Mouse (Mus musculus): ENCODE measurements at regions not wholly inside any gene's neighbourhood (a gene's known extent, or its start where the extent isn't known, plus 50 kb on each side); places are given as distances from the start of the nearest gene placed in this dataset.
"Not testable (repeated sequence)": the region's sequence is repeated elsewhere in the genome, so short reads cannot be mapped to it uniquely, and the experiment has no call there.

- DNase-seq (ENCODE audit: low read depth, low spot score) = peak; percentile 12
Measured at GRCm38 (mm10) chrX:68486585-68486984, 191.8 kb upstream of the Fmr1 start.

- DNase-seq (ENCODE audit: low read depth, low spot score) = not testable (repeated sequence)
Measured at GRCm38 (mm10) chrX:68492052-68492451, 186.3 kb upstream of the Fmr1 start.

- DNase-seq (ENCODE audit: low read depth, low spot score) = no peak
Measured at GRCm38 (mm10) chrX:68494398-68495143, 183.8 kb upstream of the Fmr1 start.

- DNase-seq (ENCODE audit: low read depth, low spot score) = no peak
Measured at GRCm38 (mm10) chrX:68495144-68495493, 183.2 kb upstream of the Fmr1 start.

DNA sequence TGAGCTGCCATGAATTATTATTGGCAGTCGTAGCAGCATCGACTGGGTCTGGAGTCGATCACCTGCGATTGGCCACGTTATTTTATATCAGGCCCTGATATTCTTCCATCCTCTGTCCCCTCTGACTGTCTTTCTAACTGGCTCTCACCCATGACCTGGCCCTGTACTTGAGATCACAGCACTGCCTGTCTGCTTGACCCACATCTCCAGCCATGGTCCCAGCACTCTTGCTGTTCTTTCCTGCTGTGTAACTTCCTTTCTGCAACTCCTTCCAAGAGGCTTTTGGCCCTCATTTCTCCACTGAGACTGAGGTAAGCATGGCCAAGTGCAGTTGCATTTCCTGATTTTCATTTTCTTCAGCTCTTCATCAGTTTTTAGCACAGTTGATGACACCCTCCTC is 182.6 kb upstream of the Fmr1 start:
- DNase-seq (ENCODE audit: low read depth, low spot score) = no peak

DNA sequence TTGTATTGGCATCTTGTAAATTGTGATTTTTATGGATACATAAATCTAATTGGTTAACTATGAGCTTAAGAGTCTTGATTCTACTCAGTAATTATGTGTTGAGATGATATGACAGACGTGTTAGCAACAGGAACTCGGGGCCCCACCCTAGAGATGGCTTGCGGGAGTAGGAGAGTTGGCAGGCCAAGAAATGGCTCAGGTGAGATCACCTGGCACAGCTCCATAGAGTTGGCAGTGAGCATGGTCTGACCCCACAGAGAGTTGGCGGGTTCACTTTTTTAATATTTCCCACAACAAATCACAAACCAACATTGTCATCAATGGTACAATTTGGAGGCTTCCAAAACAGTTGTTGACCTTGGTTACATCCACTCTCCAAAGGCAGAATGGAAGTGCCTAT is 180.5 kb upstream of the Fmr1 start:
- DNase-seq (ENCODE audit: low read depth, low spot score) = no peak

DNA sequence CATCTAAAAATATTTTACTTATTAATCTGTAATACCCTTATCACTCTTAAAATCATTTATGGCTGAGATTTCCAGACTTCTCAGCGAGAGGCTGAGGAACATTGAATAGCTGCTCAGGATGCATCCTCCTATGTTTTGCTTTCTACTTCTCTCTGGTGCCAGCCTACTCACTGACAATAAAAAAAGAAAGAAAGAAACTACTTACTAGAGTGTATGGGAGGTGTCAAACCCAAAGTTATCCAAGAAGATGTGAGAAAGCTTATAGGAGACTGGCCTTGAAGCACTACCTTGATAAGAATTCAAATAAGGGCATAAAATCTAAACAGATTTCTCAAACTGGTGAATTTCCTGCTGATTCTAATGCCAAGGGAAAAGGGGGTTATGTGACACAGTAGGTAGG is 175.4 kb upstream of the Fmr1 start:
- DNase-seq (ENCODE audit: low read depth, low spot score) = no peak

DNA sequence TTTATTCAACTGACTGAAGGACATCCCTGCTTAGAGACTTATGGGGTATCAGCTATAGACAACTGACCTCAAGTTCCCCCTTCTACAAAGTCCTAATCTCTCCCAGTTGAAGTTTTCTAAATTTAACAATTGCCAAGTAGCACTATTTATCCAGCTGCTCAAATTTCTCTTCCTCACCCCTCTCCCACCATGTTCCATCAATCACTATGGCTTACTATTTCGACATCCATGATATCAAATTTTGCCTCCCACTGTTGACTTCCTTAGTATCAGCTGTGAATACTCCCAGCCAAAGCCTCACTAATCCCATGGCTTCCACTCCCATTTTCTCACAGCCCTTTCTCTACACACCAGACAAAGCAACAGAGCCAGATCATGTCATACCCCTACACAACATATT is 170.7 kb upstream of the Fmr1 start:
- DNase-seq (ENCODE audit: low read depth, low spot score) = no peak

- DNase-seq (ENCODE audit: low read depth, low spot score) = no peak
Measured at GRCm38 (mm10) chrX:68512213-68512766, 166.1 kb upstream of the Fmr1 start.

- no peak for DNase-seq (ENCODE audit: low read depth, low spot score)
Measured at GRCm38 (mm10) chrX:68546561-68546960, 131.8 kb upstream of the Fmr1 start.

- DNase-seq (ENCODE audit: low read depth, low spot score) = no peak
Measured at GRCm38 (mm10) chrX:68554031-68554430, 124.3 kb upstream of the Fmr1 start.

GRCm38 (mm10) chrX:68557717-68558116 is 120.6 kb upstream of the Fmr1 start:
- no peak for DNase-seq (ENCODE audit: low read depth, low spot score)

DNA sequence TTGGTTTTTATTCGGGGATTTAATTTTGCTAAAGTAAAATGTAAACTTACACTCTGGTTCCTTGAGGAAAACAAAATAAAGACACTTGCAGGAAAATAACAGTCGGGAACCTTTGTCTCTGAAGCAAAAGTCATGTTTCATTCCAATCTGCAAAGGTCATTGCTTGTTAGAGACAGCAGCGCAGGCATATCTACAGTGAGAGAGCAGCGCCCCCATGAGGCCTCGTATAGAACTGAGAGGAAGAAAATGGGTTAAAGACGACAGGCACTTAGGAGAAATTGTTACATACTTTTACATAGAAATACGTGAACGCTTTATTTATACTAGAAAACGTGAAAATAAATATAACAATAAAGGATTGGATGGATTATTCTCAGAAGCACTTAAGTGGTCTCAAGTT is 93.1 kb upstream of the Fmr1 start:
- DNase-seq (ENCODE audit: low read depth, low spot score) = peak; percentile 48

DNA sequence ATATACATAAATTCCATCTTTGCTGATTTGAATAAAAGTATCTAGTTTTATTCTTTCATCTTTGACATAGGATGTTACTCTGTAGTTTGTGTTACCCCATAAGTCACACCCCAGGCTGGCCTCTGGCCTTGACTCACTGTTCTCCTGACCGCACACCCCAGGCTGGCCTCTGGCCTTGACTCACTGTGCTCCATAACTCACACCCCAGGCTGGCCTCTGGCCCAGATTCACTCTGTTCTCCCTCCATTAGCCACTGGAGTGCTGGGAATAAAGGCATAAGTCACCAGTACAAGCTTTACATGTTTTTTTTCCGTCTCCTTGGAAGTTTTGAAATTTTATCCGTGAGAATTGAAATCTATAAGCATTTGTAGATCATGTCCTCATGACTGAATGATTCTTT is 56.2 kb upstream of the Fmr1 start:
- DNase-seq (ENCODE audit: low read depth, low spot score) = no peak
